Mouse (Mus musculus): ENCODE data around the gene Irx1.

Gene Irx1

GRCm38 (mm10) chr13:71949859-71950258 is 13.7 kb downstream of the Irx1 start:
- no peak for DNase-seq (ENCODE audit: extremely low spot score, low read depth, low spot score)

GRCm38 (mm10) chr13:71910361-71910760 is 53.2 kb downstream of the Irx1 start:
- no peak for DNase-seq (ENCODE audit: extremely low spot score, low read depth, low spot score)

Data from hindlimb bud, embryonic 11.5 days (tissue).